Mouse (Mus musculus): ENCODE measurements around the gene Foxk2. TPM values are rescaled to one million over a fixed set of nuclear protein-coding genes. Genes with fewer than 3 reads are reported as not detected.

Gene Foxk2
- polyA plus RNA-seq, 1 experiment from 2014 or later: 7.2 TPM

- Histone ChIP-seq H3K9me3 (no peaks in the 10 kb centered on the region), H3K4me2 (peak overlapping the region; percentile 45), H3K27me3 (no peaks in the 10 kb centered on the region), H3K4me3 (no peak overlapping the region), H3K36me3 (peaks cover 13% of the 10 kb centered on the region), H3K4me1 (peaks cover 19% of the 10 kb centered on the region), H3K27ac (peak overlapping the region; percentile 100), H3K9ac (no peak overlapping the region)
- no peak for ATAC-seq (ENCODE audit: insufficient number of reproducible peaks, low FRiP score, low TSS enrichment, low read depth)
- 30% methylated on average over 9 of the region's 9 CpGs for WGBS
Observed at GRCm38 (mm10) chr11:121235475-121236238, 24.1 kb upstream of the Foxk2 start.

- Histone ChIP-seq H3K4me3 (peak within 1 kb of the TSS; percentile 71), H3K9ac (peak within 1 kb of the TSS; percentile 65), H3K27ac (peak within 1 kb of the TSS; percentile 100), H3K36me3 (peaks cover 23% of the 10 kb centered on the region), H3K4me2 (peak within 1 kb of the TSS; percentile 51), H3K4me1 (peaks cover 22% of the 10 kb centered on the region), H3K9me3 (no peaks in the 10 kb centered on the region), H3K27me3 (no peaks in the 10 kb centered on the region)
- ATAC-seq (ENCODE audit: insufficient number of reproducible peaks, low FRiP score, low TSS enrichment, low read depth): peak; percentile 100
- under 1% methylated on average over 50 of the region's 50 CpGs for WGBS
Observed at GRCm38 (mm10) chr11:121236564-121237344, 23.0 kb upstream of the Foxk2 start, which contains the start of gene Narf. Gene Narf, plus strand, starts transcription at chr11:121237253.

- H3K9ac ChIP-seq: peak overlapping the region; percentile 65
- 3% methylated on average over 28 of the region's 28 CpGs for WGBS
- peak overlapping the region; percentile 93 for H3K27ac ChIP-seq
- peaks cover 23% of the 10 kb centered on the region for H3K4me1 ChIP-seq
- H3K9me3 ChIP-seq: no peaks in the 10 kb centered on the region
- H3K27me3 ChIP-seq: no peaks in the 10 kb centered on the region
- peak overlapping the region; percentile 71 for H3K4me3 ChIP-seq
- peaks cover 31% of the 10 kb centered on the region for H3K36me3 ChIP-seq
- peak overlapping the region; percentile 51 for H3K4me2 ChIP-seq
- ATAC-seq (ENCODE audit: insufficient number of reproducible peaks, low FRiP score, low TSS enrichment, low read depth): no peak; the same call in 1 of the 2 replicates
Observed at GRCm38 (mm10) chr11:121237345-121238128, 22.3 kb upstream of the Foxk2 start.

GRCm38 (mm10) chr11:121239669-121240068 lies 20.1 kb upstream of the Foxk2 start:
- Histone ChIP-seq H3K9me3 (no peaks in the 10 kb centered on the region), H3K27me3 (no peaks in the 10 kb centered on the region), H3K27ac (no peak overlapping the region), H3K36me3 (peaks cover 51% of the 10 kb centered on the region), H3K4me1 (peaks cover 23% of the 10 kb centered on the region), H3K9ac (no peak overlapping the region), H3K4me3 (no peak overlapping the region), H3K4me2 (no peak overlapping the region)
- no peak for ATAC-seq (ENCODE audit: insufficient number of reproducible peaks, low FRiP score, low TSS enrichment, low read depth)
- 94% methylated on average over 2 of the region's 2 CpGs for WGBS

GRCm38 (mm10) chr11:121250196-121250595 lies 9.6 kb upstream of the Foxk2 start:
- Histone ChIP-seq H3K27ac (no peak overlapping the region), H3K9me3 (no peaks in the 10 kb centered on the region), H3K4me2 (no peak overlapping the region), H3K27me3 (no peaks in the 10 kb centered on the region), H3K4me3 (no peak overlapping the region), H3K9ac (no peak overlapping the region), H3K4me1 (no peaks in the 10 kb centered on the region), H3K36me3 (peaks cover 95% of the 10 kb centered on the region)
- 79% methylated on average over 8 of the region's 8 CpGs for WGBS
- no peak for ATAC-seq (ENCODE audit: insufficient number of reproducible peaks, low FRiP score, low TSS enrichment, low read depth)

GRCm38 (mm10) chr11:121260211-121260906 lies 569 bp downstream of the Foxk2 start:
- peak; percentile 13 for ATAC-seq (ENCODE audit: insufficient number of reproducible peaks, low FRiP score, low TSS enrichment, low read depth)
- under 1% methylated on average over 50 of the region's 60 CpGs for WGBS

GRCm38 (mm10) chr11:121261074-121261473 lies 1.3 kb downstream of the Foxk2 start:
- ATAC-seq (ENCODE audit: insufficient number of reproducible peaks, low FRiP score, low TSS enrichment, low read depth): no peak
- peak overlapping the region; percentile 80 for H3K4me2 ChIP-seq
- H3K36me3 ChIP-seq: peaks cover 28% of the 10 kb centered on the region
- peaks cover 16% of the 10 kb centered on the region for H3K4me1 ChIP-seq
- no peaks in the 10 kb centered on the region for H3K9me3 ChIP-seq
- 39% methylated on average over 2 of the region's 2 CpGs for WGBS
- peak overlapping the region; percentile 94 for H3K4me3 ChIP-seq
- H3K9ac ChIP-seq: peak overlapping the region; percentile 93
- H3K27me3 ChIP-seq: no peaks in the 10 kb centered on the region
- H3K27ac ChIP-seq: no peak overlapping the region

More at GRCm38 (mm10) chr11:121260211-121260906, 569 bp downstream of the Foxk2 start:
- Histone ChIP-seq H3K36me3 (peaks cover 32% of the 10 kb centered on the region), H3K4me3 (peak overlapping the region; percentile 94), H3K9ac (peak overlapping the region; percentile 93), H3K27ac (peak overlapping the region; percentile 81), H3K9me3 (no peaks in the 10 kb centered on the region), H3K4me1 (peaks cover 16% of the 10 kb centered on the region), H3K4me2 (peak overlapping the region; percentile 80), H3K27me3 (no peaks in the 10 kb centered on the region)

GRCm38 (mm10) chr11:121277516-121277915 lies 17.7 kb downstream of the Foxk2 start:
- H3K9me3 ChIP-seq: no peaks in the 10 kb centered on the region
- no peak overlapping the region for H3K27ac ChIP-seq
- H3K4me1 ChIP-seq: no peaks in the 10 kb centered on the region
- WGBS: 92% methylated on average over 8 of the region's 8 CpGs
- no peak overlapping the region for H3K9ac ChIP-seq
- ATAC-seq (ENCODE audit: insufficient number of reproducible peaks, low FRiP score, low TSS enrichment, low read depth): no peak
- H3K27me3 ChIP-seq: no peaks in the 10 kb centered on the region
- H3K36me3 ChIP-seq: peaks cover 18% of the 10 kb centered on the region; the same call in 1 of the 2 replicates
- H3K4me3 ChIP-seq: no peak overlapping the region
- no peak overlapping the region for H3K4me2 ChIP-seq

GRCm38 (mm10) chr11:121278011-121278410 lies 18.2 kb downstream of the Foxk2 start:
- Histone ChIP-seq H3K36me3 (peaks cover 15% of the 10 kb centered on the region; the same call in 1 of the 2 replicates), H3K4me3 (no peak overlapping the region), H3K4me1 (no peaks in the 10 kb centered on the region), H3K9me3 (no peaks in the 10 kb centered on the region), H3K27me3 (no peaks in the 10 kb centered on the region), H3K9ac (no peak overlapping the region), H3K27ac (no peak overlapping the region), H3K4me2 (no peak overlapping the region)
- no peak for ATAC-seq (ENCODE audit: insufficient number of reproducible peaks, low FRiP score, low TSS enrichment, low read depth)
- WGBS: 90% methylated on average over 3 of the region's 3 CpGs

- Histone ChIP-seq H3K4me2 (no peak overlapping the region), H3K36me3 (peaks cover 37% of the 10 kb centered on the region), H3K9me3 (no peaks in the 10 kb centered on the region), H3K9ac (no peak overlapping the region), H3K27me3 (no peaks in the 10 kb centered on the region), H3K4me1 (no peaks in the 10 kb centered on the region), H3K27ac (no peak overlapping the region), H3K4me3 (no peak overlapping the region)
- WGBS: 81% methylated on average over 6 of the region's 6 CpGs
- ATAC-seq (ENCODE audit: insufficient number of reproducible peaks, low FRiP score, low TSS enrichment, low read depth): no peak
Observed at GRCm38 (mm10) chr11:121282911-121283310, 23.1 kb downstream of the Foxk2 start.

- Histone ChIP-seq H3K27me3 (no peaks in the 10 kb centered on the region), H3K27ac (no peak overlapping the region), H3K4me1 (no peaks in the 10 kb centered on the region), H3K9ac (no peak overlapping the region), H3K4me3 (no peak overlapping the region), H3K36me3 (peaks cover 87% of the 10 kb centered on the region), H3K9me3 (no peaks in the 10 kb centered on the region), H3K4me2 (no peak overlapping the region)
- no peak for ATAC-seq (ENCODE audit: insufficient number of reproducible peaks, low FRiP score, low TSS enrichment, low read depth)
- 94% methylated on average over 3 of the region's 3 CpGs for WGBS
Observed at GRCm38 (mm10) chr11:121289859-121290258, 30.1 kb downstream of the Foxk2 start.
